Mouse (Mus musculus) liver, adult 2 months (tissue): ENCODE results near the gene Ccdc12. TPM values are rescaled to one million over a fixed set of nuclear protein-coding genes. Genes with fewer than 3 reads are reported as not detected.
A peak's percentile ranks its signal among the peaks of the same experiment; 100 is the strongest.
"Not testable (repeated sequence)": the region's sequence is repeated elsewhere in the genome, so short reads cannot be mapped to it uniquely, and the experiment has no call there.

Experiments used
- DNase-seq: peaks from one replicate; pipeline ENCODE4 v3.0.0-alpha.2; 2011; ENCODE audit warnings: low read depth, low spot score; ENCODE audit errors: extremely low read depth
- H3K27ac ChIP-seq: fragments of 200-500 bp; replicated peaks from 2 replicates; pipeline ENCODE4 v1.5.1; 2012; ENCODE audit warnings: low read depth, mild to moderate bottlenecking, control low read depth, inconsistent platforms, low read length; ENCODE audit not compliant: insufficient read depth
- H3K27me3 ChIP-seq: fragments of 200-500 bp; 2 replicates; pipeline ENCODE4 v1.6.1; 2012; ENCODE audit warnings: mild to moderate bottlenecking, moderate library complexity, low read length, inconsistent platforms; ENCODE audit not compliant: control insufficient read depth, insufficient read depth
- H3K36me3 ChIP-seq: fragments of 200-500 bp; 2 replicates; pipeline ENCODE4 v1.6.1; 2012; ENCODE audit warnings: low read length, inconsistent platforms; ENCODE audit not compliant: control insufficient read depth, insufficient read depth
- H3K4me1 ChIP-seq: fragments of 200-500 bp; 2 replicates; pipeline ENCODE4 v1.6.1; 2011; ENCODE audit warnings: low read length; ENCODE audit not compliant: control insufficient read depth, insufficient read depth
- H3K4me3 ChIP-seq: fragments of 200-500 bp; 2 replicates; pipeline ENCODE4 v1.5.1; 2011; ENCODE audit warnings: low read depth, mild to moderate bottlenecking, control low read depth, low read length, moderate library complexity; ENCODE audit not compliant: insufficient read depth
- H3K79me2 ChIP-seq: fragments of 200-500 bp; 2 replicates; pipeline ENCODE4 v1.6.1; 2012; ENCODE audit warnings: inconsistent platforms, mild to moderate bottlenecking, low read length, moderate library complexity; ENCODE audit not compliant: control insufficient read depth, insufficient read depth
- H3K9ac ChIP-seq: fragments of 200-500 bp; 2 replicates; pipeline ENCODE4 v1.6.1; 2012; ENCODE audit warnings: low read depth, mild to moderate bottlenecking, control low read depth, inconsistent platforms, low read length
- CTCF ChIP-seq: fragments of 200-500 bp; IDR thresholded peaks from 2 replicates; pipeline ENCODE4 v1.5.1; 2011; ENCODE audit warnings: low read depth, low read length, control low read depth
- POLR2A ChIP-seq: fragments of 200-500 bp; IDR thresholded peaks from 2 replicates; pipeline ENCODE4 v1.6.1; 2011; ENCODE audit warnings: low read length, control low read depth; ENCODE audit not compliant: insufficient read depth; ENCODE audit errors: extremely low read depth
- WGBS: fragments of 180-500 bp; shearing (Covaris S2); methylation state at CpG from one replicate; pipeline ENCODE4 v1.1.7; 2018; 5-methylcytosine and 5-hydroxymethylcytosine counted together
- polyA plus RNA-seq: library from polyadenylated mRNA; depleted of rRNA; stranded (reverse); fragments of >200 nt; gene quantifications from 2 replicates; pipeline ENCODE4 v1.2.3, GENCODE M21; 2012
- total RNA-seq: library from RNA; depleted of rRNA; stranded (reverse); fragments of >200 nt; gene quantifications from 2 replicates; pipeline ENCODE4 v1.2.3, GENCODE M21; 2014

The Ccdc12 gene
- total and polyA plus RNA-seq, 2 experiments = 29.9 to 51.4 TPM

DNA sequence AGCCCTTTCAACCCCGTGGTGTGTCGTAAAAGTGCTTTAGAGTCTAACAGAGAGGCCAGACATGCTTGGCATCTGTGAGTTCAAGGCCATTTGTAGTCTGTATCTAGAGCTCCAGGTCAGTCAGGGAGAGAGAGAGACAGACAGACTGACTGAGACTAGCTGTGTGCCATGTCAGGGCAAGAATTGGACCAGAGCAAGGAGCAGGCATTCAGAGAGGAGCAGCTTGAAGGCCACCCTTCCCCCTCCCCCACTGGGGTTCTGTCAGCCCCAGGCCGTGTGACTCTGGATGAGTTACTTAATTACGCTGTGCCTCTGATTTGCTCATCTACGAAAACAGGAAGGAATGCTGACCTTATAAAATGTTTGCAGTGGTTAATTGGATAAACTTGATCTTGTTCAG lies 26.0 kb downstream of the Ccdc12 start:
- Histone ChIP-seq H3K36me3 (no peaks in the 10 kb centered on the region), H3K27me3 (no peaks in the 10 kb centered on the region), H3K79me2 (peaks cover 42% of the 10 kb centered on the region), H3K4me3 (no peak overlapping the region), H3K27ac (0 out of 2 replicates have a peak overlapping the region, but pooled peaks have one; percentile 3), H3K9ac (no peak overlapping the region), H3K4me1 (peaks cover 21% of the 10 kb centered on the region)
- TF ChIP-seq CTCF (no peak), POLR2A (no peak)
- peak; percentile 62 for DNase-seq
- WGBS = 6% methylated on average over 5 of the region's 5 CpGs

DNA sequence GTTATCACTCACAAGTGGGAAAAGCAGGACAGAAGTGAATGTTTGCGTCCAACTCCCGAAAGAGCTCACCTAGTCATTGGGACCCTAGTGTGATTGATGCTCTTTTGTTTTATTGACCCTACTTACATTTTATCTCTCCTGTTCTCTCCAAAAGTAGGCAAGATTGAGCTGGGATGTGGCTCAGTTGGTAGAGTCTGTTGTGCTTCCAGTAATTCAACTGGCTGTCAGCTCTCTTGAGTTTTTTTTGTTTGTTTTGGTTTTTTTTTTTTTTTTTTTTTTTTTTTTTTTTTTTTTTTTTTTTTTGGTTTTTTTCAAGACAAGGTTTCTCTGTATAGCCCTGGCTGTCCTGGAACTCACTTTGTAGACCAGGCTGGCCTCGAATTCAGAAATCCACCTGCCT lies 26.4 kb downstream of the Ccdc12 start:
- not testable (repeated sequence) for DNase-seq, H3K9ac ChIP-seq, H3K27ac ChIP-seq, H3K27me3 ChIP-seq, H3K4me3 ChIP-seq, H3K36me3 ChIP-seq
- H3K79me2 ChIP-seq = peaks cover 39% of the 10 kb centered on the region
- WGBS = 67% methylated on average over 3 of the region's 3 CpGs
- peaks cover 21% of the 10 kb centered on the region for H3K4me1 ChIP-seq

DNA sequence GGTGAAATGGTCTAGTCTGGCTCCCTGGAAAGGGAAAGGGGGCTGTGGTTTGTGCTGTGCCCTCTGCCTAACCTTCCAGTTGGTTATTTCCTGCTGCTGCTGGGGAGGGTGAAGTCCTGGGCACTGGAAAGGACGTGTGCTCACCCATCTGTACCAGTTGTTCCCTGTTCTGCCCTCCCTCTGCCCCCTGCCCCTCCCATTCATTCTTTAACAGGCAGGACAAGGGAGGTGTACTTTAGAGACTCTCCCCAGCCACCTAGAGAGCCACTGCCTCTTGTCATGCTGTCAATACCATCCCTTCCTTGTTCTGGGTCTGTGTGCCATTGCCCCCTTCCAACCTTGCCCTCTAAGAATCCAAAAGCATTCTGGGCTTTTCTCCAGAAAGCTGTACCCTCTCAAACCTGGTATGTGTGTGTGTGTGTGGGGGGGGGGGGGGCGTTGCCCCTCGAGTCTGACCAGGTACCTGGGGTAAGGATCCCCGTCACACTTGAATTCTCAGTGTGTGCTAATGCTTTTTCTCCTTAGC lies 27.3 kb downstream of the Ccdc12 start:
- no peaks in the 10 kb centered on the region for H3K36me3 ChIP-seq
- H3K79me2 ChIP-seq = peaks cover 38% of the 10 kb centered on the region
- no peaks in the 10 kb centered on the region for H3K27me3 ChIP-seq
- H3K9ac ChIP-seq = no peak overlapping the region
- TF ChIP-seq POLR2A (no peak), CTCF (no peak)
- H3K27ac ChIP-seq = no peak overlapping the region
- H3K4me1 ChIP-seq = peaks cover 21% of the 10 kb centered on the region
- no peak overlapping the region for H3K4me3 ChIP-seq
- 44% methylated on average over 4 of the region's 4 CpGs for WGBS
- DNase-seq = no peak

DNA sequence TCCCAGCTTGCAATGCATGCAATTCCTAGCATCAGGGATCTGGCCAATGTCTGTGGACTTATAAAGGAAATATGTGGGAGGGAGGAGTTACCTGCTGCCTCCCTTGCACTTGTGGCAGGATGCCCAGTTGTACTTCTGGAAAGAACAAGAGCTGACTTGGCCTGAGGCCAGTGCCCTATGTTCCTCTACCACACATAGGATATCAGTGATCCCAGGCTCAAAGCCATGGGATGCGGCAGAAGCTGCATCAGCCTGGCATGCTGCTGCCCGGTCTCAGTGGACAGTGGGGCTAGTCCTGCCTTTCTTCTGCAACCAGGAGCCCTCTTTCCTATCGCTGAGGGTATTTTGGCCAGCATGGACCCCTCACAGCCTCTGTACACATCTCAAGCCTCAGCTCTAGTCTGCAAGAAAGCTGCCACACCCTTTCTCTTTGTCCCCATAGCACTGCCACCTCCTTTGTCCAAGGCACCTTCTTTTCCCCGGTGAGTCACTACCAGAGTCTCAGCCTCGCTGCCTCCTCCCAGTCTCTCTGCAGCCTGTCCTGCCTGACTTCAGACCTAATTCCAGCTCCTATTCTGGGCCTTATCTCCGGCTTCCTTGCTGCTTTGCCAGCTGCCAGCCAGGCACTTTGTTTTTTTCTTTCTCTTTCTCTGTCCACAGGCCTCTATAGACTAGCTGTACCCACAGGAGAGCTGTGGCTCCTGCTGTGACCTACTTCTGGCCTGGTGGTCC lies 28.0 kb downstream of the Ccdc12 start:
- Histone ChIP-seq H3K36me3 (no peaks in the 10 kb centered on the region), H3K27ac (no peak overlapping the region), H3K79me2 (peaks cover 38% of the 10 kb centered on the region), H3K27me3 (no peaks in the 10 kb centered on the region), H3K9ac (no peak overlapping the region), H3K4me1 (peaks cover 26% of the 10 kb centered on the region), H3K4me3 (no peak overlapping the region)
- 49% methylated on average over 6 of the region's 6 CpGs for WGBS
- TF ChIP-seq POLR2A (no peak), CTCF (no peak)
- DNase-seq = peak; percentile 65

DNA sequence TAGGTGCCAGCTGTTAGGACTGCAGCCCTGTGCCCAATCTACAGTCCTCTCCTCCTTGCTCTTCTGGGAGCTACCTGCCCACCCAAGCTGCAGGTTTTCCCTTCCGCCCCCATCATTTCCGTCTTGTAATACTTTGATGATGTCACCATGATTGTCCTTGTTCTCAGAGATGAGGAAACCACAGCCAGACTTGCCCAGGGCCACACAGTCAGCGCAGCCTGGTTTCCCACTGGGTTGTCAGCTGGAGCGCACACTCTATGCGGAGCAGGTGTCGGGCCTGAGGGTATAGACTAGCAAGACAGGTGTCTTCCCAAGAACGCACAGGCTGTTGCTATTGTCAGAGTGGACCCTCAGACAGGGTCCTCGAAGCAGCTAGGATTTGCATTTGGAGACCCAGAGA lies 28.9 kb downstream of the Ccdc12 start:
- Histone ChIP-seq H3K9ac (no peak overlapping the region), H3K79me2 (peaks cover 35% of the 10 kb centered on the region), H3K36me3 (no peaks in the 10 kb centered on the region), H3K4me3 (no peak overlapping the region), H3K4me1 (peaks cover 31% of the 10 kb centered on the region), H3K27ac (no peak overlapping the region), H3K27me3 (no peaks in the 10 kb centered on the region)
- 92% methylated on average over 8 of the region's 8 CpGs for WGBS
- no peak for TF ChIP-seq CTCF
- no peak for TF ChIP-seq POLR2A
- DNase-seq = no peak

DNA sequence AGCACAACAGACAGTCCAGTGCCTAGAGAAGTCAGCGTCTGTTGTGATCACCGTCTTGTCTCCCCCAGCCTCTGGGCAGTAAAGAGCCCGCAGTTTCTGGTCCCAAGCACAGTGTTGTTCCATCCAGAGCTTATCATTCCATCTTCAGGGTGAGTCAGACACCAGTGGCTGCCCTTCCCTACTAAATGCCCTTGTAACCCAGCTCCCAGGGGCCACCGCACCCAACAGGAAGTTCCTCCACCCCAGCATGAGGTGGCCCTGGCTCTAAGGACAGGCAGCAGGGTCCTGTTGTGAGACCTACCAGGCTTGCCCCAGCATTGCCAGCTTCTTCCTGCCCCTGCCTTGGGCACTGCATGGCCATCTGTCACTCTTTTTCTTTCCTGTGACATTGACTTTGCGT lies 29.3 kb downstream of the Ccdc12 start:
- H3K79me2 ChIP-seq = peaks cover 39% of the 10 kb centered on the region; the same call in 1 of the 2 replicates
- no peak for DNase-seq
- no peak for TF ChIP-seq POLR2A
- no peak for TF ChIP-seq CTCF
- H3K4me3 ChIP-seq = no peak overlapping the region
- 84% methylated on average over 5 of the region's 5 CpGs for WGBS
- no peaks in the 10 kb centered on the region for H3K27me3 ChIP-seq
- H3K9ac ChIP-seq = no peak overlapping the region
- no peaks in the 10 kb centered on the region for H3K36me3 ChIP-seq
- H3K27ac ChIP-seq = no peak overlapping the region
- H3K4me1 ChIP-seq = peaks cover 35% of the 10 kb centered on the region
